Mouse (Mus musculus): ENCODE data around the gene Ptprn2.

DNA sequence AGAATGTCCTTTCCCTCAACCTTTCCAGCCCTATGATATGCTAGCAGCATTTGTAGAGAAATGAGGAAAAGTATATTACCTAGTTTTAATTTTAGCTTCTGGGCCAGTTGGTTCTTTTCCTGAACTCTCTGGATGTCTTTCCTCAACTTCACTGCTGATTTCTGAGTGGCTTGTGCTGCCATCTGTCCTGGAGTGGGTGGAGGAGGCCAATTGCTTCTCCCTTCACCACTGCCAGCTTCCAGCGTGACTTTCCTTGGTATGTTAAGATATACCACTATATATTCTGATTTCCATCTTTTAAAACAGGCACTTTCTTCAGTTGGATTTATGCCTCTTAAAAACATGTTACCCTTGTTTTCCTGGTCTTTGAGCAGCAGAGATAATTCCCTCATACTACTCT is 17.2 kb upstream of the Ptprn2 start:
- TF ChIP-seq POLR2A (IDR thresholded peaks at IDR 0.05; ENCODE audit: borderline replicate concordance, low read depth, low read length) (no peak), CTCF (IDR thresholded peaks at IDR 0.05; ENCODE audit: low read depth, low read length) (no peak)

Data from bone marrow macrophage, adult 2 months (primary cell).